Mouse (Mus musculus) liver (tissue): ENCODE data around the gene Mdm2.
"Not testable (repeated sequence)": the region's sequence is repeated elsewhere in the genome, so short reads cannot be mapped to it uniquely, and the experiment has no call there.

Source experiments
- DNase-seq: peaks from one replicate; pipeline ENCODE4 v3.0.0-alpha.2; 2020; ENCODE audit warnings: mixed read lengths

Gene Mdm2

DNA sequence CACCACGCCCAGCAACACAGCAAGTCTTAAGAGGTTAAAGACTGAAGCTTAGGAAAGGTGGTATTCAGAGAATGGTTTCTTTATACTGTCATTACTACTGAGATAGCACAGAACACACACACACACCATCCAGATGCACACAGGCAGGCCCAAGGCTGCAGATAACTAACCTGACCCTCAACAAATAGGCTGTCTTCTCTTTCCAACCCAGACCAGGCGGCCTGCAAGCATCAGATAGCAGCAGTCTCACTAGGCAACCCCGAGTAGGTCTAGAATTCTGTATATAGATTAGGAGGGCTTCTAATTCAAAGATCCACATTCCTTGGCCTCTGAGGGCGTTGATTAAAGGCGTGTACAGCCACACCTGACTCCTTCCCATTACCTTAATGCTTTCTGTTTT lies 21.6 kb upstream of the Mdm2 start:
- DNase-seq = peak; percentile 79

DNA sequence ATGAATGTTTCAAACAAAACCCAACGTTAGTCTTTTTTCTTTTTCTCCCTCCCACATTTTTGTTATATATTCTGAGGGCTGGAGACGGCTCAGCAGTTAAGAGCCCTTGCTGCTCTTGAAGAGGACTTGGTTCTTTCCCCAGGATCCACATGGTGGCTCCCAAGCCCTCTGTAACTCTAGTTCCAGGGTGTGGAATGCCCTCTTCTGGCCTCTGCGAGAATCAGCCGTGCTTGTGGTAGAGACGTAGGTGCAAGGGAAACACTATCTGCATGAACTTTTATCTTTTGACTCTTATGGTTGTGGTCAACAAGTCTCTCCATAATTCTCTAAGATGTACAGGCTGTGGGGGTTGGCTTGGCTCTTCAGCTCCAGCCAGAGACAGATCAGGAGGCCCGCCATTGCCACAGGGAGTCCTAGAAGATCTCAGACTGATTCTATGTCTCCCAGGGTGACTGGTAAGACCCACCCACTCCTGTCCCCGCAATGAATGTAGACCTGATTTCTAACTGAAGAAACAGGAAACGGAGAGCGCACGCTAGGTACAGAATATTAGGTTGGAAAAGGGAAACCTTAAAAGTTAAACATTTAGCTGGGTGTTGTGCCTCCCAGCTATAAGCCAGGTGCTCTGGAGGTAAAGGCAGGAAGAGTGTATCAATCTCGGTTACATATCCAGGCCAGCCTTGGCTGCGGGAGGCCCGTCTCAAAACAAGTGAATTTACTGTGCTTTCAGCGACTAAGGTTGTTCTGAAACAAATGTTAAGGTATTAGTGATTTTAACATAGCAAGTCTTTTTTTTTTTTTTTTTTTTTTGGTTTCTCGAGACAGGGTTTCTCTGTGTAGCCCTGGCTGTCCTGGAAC lies 20.9 kb upstream of the Mdm2 start:
- DNase-seq = peak; percentile 75

DNA sequence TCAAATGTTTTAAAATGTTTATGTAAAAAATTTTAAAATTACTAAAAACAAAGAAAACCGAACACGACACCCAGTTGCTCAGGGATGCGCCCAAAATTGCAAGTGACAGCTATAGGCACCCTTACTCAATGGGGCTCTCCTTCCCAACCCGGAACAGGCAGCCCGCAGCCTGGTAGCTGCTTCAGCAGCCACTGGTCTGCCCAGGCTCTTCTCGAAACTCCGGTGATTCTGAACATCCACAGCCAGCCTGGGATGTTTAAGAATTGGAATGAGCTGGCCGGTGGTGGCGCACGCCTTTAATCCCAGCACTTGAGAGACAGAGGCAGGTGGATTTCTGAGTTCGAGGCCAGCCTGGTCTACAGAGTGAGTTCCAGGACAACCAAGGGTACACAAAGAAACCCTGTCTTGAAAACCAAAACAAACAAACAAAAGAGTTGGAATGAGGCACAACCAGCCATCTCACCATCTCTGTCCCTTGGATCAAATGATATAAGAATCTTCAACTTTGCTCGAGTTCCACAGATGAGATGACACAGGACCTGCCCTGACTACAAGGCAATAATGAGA lies 20.2 kb upstream of the Mdm2 start:
- DNase-seq = no peak

DNA sequence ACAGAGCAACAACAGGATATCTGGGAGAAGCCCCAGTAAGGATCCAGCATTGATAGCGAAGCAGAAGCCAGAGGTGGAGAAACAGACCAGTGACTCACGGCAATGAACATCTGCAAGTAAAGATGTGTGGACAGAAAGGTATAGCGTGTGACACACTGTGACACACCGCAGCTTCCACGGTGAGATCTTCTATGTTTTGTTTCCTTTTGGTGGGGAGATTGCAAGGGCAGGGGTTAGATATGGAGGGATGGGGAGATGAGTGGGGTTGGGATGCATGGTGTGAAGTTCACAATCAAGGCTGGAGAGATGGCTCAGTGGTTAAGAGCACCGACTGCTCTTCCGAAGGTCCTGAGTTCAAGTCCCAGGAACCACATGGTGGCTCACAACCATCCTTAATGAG lies 19.6 kb upstream of the Mdm2 start:
- DNase-seq = no peak

DNA sequence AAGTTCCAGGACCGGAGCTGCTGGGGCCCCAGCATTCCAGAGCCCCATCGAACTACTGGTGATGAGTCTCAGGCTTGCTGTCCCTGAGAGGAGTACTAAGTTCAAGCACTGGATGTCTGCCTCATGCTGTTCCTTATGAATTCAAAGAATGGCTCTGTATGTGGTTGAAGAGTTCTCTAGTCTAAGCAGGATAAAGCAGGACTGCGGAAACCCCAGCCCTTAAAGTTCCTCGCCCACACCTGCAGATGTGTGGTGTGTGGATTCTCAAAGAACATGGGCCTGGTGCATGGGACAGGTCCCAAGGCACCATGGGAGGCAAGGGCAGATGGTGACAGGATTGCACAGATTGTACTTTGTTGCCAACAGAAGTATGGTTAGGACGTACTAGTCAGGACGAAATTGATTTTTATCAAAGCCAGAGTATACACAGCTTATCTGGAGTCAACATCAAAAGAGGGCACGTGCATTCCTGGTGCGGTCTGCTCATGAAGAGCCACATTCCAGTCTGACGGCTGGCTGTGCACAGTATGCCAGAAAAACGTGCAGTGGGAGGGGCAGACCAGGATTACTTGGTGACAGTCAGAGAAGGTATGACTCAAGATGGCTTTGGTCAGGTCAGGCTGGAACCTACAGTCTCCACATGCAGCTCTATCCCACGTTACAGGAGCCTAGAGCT lies 18.7 kb upstream of the Mdm2 start:
- peak; percentile 24 for DNase-seq

DNA sequence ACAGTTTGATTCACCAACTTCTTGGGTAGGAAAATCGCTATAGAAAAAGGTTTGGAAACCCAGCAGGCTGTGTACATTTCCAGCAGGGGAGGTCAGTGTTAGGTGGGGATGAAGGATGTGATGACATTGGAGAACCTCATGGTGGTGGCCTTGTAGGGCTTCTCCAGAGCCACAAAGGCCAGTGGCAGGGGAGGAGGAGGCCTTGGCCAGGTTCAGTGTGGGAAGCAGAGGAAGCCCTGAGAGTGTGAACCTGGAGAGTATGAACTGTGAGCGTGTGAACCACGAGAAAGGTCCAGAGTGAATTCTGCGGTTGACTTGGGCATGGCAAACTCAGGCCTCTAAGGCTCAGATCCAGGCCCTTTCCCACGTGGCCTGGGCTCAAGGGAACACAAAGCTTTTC lies 18.0 kb upstream of the Mdm2 start:
- DNase-seq = no peak

DNA sequence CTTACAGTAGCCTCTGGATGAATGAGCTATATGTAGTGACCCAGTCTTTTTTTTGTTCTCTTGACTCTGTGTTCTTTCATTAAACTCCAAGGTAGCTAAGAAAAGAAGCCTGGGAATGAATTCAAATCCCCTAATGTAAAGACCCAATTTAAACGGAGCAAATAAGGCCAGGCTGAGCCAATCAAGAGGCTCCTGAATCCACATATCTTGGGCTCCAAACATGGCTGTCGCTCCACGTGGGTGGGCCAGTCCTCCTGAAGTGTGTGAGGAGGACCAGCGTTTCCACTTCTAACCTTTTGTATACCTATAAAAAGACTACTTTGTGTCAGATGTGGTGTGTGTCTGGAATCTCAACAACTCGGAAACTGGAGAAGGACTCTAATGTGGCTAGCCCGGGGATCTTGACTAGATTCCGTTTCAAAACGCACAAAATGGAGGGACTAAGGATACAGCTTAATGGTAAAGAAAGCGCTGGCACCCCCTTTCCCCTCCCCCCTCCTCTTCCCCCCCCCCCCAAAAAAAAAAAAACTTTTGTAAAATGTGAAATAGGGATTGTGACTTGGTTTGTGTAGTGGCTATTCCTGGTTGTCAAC lies 17.1 kb upstream of the Mdm2 start:
- DNase-seq = no peak

DNA sequence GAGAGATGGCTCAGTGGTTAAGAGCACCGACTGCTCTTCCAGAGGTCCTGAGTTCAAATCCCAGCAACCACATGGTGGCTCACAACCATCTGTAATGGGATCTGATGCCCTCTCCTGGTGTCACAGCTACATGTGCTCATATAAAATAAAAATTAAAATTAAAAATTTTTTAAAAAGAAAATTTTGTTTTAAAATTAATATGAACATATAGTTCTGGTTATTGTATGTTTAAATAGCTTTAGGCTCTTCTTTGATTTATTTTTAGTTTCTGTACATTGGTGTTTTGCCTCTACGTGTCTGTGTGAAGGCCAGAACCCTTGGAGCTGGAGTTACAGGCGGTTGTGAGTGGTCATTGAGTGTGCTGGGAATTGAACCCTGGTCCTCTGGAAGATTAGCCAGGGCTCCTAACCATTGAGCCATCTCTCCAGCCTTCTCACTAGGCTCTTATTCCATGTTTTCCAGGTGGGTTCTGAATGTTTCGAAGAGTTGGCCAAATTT lies 16.4 kb upstream of the Mdm2 start:
- DNase-seq = no peak

DNA sequence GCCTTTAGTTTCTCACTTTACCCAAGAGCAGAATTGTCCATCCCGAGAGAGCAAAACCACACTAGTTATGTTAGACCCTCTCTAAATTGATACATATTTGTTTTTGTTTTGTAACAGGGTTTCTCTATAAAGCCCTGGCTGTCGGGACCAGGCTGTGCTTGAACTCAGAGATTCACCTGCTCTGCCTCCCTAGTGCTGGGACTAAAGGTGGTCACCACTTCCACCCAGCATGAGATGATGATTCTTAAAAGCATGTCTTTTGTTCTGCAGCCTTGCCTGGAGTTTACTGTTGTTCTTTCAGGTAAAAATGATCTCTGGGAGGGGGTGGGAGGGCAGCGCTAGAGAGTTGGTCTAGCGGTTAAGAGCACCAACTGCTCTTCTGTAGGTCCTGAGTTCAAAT lies 15.8 kb upstream of the Mdm2 start:
- DNase-seq = no peak

DNA sequence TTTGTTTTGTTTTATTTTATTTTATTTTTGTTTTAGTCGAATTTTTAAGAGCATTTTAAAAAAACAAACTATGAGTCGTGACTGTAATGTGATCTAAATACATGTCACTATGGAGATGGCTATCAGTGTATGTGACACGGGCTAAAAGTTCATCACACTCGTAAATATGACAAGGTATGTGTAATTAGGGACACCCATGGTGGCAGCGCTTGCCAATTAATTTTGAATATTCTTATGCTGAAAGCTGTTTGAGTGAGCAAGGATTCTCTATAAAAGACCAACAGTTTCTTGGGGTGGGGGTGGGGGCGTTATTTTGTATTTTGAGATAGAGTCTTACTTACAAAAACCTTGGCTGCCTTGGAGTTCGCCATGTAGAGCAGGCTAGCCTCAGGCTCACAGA lies 15.1 kb upstream of the Mdm2 start:
- DNase-seq = no peak

DNA sequence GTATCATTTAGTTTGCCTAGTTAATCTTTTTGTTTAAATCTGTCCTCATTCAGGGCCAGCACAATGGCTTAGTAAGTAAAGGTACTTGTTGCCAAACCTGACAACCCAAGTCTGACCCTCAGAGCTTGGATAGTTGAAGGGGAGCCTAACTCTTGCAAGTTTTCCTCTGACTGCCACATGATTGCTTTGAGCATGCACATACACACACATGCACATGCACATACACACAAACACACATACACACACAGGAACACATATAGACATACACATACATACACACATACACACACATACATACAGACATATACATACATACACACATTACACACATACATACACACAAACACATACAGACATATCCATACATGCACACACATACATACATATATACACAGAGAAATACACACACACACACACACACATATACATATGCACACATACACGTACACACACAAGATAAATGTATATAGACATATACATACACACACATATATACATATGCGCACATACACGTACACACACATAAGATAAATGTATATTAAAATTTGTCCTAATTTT lies 14.3 kb upstream of the Mdm2 start:
- no peak for DNase-seq

DNA sequence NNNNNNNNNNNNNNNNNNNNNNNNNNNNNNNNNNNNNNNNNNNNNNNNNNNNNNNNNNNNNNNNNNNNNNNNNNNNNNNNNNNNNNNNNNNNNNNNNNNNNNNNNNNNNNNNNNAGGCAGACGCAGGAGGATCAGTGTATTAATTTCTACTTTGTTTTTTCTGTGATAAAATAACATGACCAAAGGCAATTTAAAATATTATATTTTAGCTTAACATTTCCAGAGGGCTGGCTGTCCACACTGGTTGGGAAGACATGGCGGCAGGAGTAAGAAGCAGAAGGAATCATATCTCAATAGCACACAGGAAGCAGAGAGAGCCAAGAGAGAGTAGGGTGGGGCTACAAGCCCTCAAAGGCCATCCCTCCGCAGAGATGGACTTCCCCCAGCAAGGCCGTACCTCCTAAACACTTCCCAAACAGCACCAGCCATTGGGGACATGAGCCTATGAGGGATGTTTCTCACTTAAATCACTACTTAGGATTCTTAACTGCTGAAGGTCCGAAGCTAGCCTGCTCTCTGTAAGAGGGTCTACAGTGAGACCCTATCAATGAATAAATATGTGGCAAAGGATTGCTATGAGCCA lies 13.7 kb upstream of the Mdm2 start:
- no peak for DNase-seq

DNA sequence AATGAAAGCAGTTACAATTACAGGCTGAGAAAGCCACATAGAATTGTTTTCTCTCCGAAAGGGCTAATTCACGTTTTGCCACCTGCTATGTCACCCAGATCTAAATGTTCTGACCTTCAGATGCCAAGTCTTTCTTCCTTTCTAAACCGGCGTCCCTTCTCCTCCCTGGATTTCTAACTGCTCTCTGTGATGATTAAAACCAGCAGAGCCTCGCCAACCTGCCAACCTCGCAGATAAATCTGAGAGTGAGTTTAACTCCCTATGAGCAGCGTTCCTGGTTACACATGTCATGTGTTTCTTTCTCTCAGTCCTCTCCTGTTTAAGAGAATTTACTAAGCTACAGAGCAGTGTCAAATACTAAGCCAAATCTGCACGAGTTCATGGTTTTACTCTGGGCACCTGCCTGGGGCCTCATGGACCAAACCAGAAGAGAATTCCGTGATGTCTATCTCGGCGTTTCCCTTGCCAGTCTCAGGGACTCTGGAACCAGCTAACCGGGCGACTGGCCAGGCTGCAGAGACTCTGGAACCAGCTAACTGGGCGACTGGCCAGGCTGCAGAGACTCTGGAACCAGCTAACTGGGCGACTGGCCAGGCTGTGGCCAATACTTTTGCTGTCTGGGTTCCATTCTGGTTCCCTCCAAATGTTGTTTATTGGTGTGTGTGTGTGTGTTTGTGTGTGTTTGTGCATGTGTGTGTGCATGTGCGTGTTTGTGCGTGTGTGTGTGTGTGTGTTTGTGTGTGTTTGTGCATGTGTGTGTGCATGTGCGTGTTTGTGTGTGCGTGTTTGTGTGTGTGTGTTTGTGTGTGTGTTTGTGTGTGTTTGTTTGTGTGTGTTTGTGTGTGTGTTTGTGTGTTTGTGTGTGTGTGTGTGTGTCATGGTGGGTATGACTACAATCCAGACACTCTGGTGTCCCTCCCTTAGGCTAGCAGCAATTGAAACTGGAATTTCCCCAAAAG lies 7.9 kb upstream of the Mdm2 start:
- DNase-seq = no peak

DNA sequence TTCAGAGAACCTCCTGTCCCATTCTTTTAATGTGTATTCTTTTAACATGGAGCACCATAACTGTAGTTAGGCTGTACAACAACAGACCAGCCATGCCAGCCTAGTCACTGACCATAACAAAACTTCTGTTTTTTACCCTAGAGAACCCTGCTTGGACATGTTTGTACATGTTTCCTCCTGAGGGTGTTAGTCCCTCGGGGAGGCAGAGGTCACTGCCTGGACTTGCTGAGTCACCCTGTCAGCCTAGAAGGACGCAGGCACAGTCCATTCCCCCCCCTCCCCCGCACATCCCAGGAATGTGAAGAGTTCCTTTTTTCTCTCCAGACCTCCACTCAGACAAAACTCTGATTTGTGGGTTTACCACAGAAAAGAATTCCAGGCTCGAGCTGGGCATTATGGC lies 7.0 kb upstream of the Mdm2 start:
- DNase-seq = peak; percentile 57

DNA sequence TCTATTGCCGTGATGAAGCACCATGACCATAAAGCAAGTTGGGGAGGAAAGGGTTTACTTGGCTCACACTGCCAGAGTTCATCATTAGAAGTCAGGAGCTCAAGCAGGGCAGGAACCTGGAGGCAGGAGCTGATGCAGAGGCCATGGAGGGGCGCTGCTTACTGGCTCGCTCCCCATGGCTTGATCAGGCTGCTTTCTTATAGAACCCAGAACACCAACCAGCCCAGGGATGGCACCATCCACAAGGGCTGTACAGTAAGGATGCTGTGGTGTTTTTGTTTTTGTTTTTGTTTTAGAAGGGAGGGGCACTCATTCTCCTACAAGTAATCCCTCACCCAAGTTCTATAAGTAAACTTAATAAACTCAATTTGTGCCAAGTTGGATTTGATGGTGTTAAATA lies 6.1 kb upstream of the Mdm2 start:
- no peak for DNase-seq

DNA sequence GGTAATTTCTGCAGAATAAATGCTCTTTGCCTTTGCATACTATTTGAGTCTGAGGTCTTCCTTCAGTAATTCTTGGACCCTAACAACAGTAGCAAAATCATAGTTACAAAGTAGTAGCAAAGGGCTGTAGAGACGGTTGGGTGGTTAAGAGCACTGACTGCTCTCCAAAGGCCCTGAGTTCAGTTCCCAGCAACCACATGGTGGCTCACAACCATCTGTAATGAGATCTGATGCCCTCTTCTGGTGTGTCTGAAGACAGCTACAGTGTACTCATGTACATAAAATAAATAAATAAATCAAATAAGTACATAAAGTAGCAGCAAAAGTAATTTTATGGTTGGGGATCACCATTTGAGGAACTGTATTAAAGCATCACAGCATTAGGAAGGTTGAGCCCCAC lies 5.1 kb upstream of the Mdm2 start:
- not testable (repeated sequence) for DNase-seq

DNA sequence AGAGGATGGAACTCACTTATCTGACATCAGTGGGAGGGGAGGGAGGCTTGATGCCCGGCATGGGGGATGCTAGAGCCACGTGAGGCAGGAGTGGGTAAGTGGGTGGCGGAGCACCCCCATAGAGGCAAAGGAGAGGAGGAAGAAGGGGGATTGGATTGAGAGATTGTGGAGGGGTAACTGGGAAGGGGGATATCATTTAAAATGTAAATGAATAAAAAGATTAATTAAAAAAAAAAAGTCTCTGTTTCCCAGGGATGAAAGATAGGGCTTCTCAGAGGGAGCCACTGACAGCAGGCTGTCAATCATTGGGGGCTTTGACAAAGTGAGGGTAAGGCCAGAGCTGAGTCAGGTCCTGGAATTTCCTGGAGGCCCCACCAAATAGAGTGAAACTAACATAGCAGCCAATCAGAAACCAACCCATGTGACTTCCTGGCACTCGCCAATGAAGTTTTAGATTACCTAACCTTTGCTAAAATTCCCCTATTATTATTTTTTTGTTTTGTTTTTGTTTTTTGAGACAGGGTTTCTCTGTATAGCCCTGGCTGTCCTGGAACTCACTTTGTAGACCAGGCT lies 4.5 kb upstream of the Mdm2 start:
- DNase-seq = no peak

DNA sequence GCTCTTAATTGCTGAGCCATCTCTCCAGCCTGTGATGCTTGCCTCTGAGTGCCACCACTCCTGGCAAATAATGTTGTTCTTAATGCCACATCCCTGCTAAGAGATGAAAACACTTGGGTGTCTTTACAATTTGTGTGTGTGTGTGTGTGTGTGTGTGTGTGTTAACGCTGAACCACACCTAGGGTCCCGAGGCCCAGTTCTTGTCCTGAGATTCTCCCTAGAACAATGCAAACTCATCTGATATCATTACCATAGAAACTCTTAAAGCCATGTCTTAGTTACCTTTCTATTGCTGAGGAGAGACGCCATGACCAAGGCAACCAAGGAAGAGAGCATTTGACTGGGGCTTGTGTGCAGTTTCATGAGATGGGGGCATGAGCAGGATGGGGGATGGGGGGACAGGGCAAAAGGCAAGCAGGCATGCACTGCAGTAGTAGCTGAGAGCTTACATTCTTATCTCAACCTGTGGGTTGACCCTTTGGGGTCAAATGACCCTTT lies 3.5 kb upstream of the Mdm2 start:
- no peak for DNase-seq

DNA sequence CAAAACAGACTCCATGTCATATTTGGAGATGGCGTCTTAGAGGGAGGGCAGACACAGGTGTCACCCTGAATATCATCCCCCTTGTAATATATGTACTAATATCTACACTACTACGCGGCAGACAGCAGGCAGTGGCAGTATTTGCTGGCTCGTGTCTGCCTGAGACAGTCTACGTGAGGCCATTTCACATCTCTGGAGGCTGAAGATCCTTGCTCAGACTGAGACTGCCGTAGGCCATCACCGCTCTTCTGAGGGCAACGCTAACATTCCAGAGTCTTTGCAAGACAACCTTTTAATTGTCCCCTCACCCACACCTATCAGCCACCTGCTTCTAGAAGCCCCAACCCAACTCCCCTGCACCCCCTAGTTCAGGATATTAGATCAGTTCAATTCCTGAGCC lies 2.9 kb upstream of the Mdm2 start:
- no peak for DNase-seq

DNA sequence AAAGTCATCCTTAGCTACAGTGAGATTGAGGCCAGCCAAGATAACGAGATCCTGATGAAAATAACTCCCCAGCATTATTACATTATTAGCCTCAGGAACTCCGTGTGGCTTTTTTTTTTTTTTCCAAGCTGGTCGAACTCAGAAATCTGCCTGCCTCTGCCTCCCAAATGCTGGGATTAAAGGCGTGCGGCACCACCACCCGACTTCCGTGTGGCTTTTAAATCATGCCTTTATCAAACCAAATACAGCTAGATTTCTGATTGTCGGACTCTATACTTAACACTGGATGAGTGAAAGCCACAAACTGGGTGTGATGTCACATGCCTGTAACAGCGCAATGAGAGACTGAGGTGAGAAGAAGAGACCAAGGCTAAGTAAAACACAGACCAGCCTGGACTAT lies 2.3 kb upstream of the Mdm2 start:
- no peak for DNase-seq

DNA sequence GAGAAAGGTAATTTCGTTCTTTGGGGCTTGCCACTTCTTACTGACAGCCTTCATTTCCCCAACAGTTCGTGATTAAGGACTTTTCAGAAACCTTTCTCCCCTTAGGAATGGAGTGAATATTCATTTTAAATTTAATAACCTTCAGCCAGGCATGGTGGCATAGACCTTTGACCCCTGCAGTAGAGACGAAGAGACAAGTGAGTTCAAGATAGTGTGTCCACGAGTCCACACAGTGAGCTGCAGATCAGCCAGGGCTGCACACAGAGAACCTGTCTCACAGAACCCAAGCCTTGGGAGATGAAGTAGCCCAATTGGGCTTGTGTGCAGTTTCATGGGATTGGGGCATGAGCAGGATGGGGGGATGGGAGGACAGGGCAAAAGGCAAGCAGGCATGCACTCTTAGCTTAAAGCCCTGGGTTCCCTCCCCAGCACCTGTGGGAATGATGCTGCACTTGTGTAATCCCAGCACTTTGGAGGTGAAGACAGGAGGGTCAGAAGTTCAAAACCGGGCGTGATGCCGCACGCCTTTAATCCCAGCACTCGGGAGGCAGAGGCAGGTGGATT lies 1.7 kb upstream of the Mdm2 start:
- DNase-seq = no peak
